Mouse (Mus musculus): ENCODE results near the gene Lrrc56.

Lrrc56 gene

GRCm38 (mm10) chr7:141193948-141194347 lies at the start of gene Lrrc56, which contains the start of gene Hras:
TSS of gene Lrrc56 (plus strand) at chr7:141194157.
TSS of gene Hras (minus strand) at chr7:141194005.
- peak; percentile 96 for DNase-seq (ENCODE audit: low read depth, low spot score)

GRCm38 (mm10) chr7:141144650-141145049 lies 49.3 kb upstream of the Lrrc56 start:
- DNase-seq (ENCODE audit: low read depth, low spot score), result no peak

- DNase-seq (ENCODE audit: low read depth, low spot score), result no peak
Observed at GRCm38 (mm10) chr7:141145403-141145802, 48.6 kb upstream of the Lrrc56 start.

- DNase-seq (ENCODE audit: low read depth, low spot score), result no peak
Observed at GRCm38 (mm10) chr7:141146043-141146595, 47.8 kb upstream of the Lrrc56 start.

GRCm38 (mm10) chr7:141147044-141147443 lies 46.9 kb upstream of the Lrrc56 start:
- no peak for DNase-seq (ENCODE audit: low read depth, low spot score)

GRCm38 (mm10) chr7:141148639-141149038 lies 45.3 kb upstream of the Lrrc56 start:
- no peak for DNase-seq (ENCODE audit: low read depth, low spot score)

- no peak for DNase-seq (ENCODE audit: low read depth, low spot score)
Observed at GRCm38 (mm10) chr7:141155362-141155761, 38.6 kb upstream of the Lrrc56 start.

GRCm38 (mm10) chr7:141164397-141164796 lies 29.6 kb upstream of the Lrrc56 start:
- no peak for DNase-seq (ENCODE audit: low read depth, low spot score)

- no peak for DNase-seq (ENCODE audit: low read depth, low spot score)
Observed at GRCm38 (mm10) chr7:141164850-141165249, 29.1 kb upstream of the Lrrc56 start.

- no peak for DNase-seq (ENCODE audit: low read depth, low spot score)
Observed at GRCm38 (mm10) chr7:141167901-141168517, 25.9 kb upstream of the Lrrc56 start.

GRCm38 (mm10) chr7:141168518-141168953 lies 25.4 kb upstream of the Lrrc56 start:
- peak; percentile 58 for DNase-seq (ENCODE audit: low read depth, low spot score)

GRCm38 (mm10) chr7:141169300-141169699 lies 24.7 kb upstream of the Lrrc56 start:
- DNase-seq (ENCODE audit: low read depth, low spot score), result no peak

- DNase-seq (ENCODE audit: low read depth, low spot score), result no peak
Observed at GRCm38 (mm10) chr7:141169866-141170265, 24.1 kb upstream of the Lrrc56 start.

GRCm38 (mm10) chr7:141172116-141173006 lies 21.6 kb upstream of the Lrrc56 start, which contains the start of gene Rnh1:
TSS of gene Rnh1 (minus strand) at chr7:141172857.
- DNase-seq (ENCODE audit: low read depth, low spot score), result peak; percentile 89

GRCm38 (mm10) chr7:141173323-141173850 lies 20.6 kb upstream of the Lrrc56 start:
- no peak for DNase-seq (ENCODE audit: low read depth, low spot score)

- no peak for DNase-seq (ENCODE audit: low read depth, low spot score)
Observed at GRCm38 (mm10) chr7:141175068-141175467, 18.9 kb upstream of the Lrrc56 start.

- DNase-seq (ENCODE audit: low read depth, low spot score), result peak; percentile 84
Observed at GRCm38 (mm10) chr7:141176173-141176572, 17.8 kb upstream of the Lrrc56 start.

- DNase-seq (ENCODE audit: low read depth, low spot score), result no peak
Observed at GRCm38 (mm10) chr7:141188194-141188593, 5.8 kb upstream of the Lrrc56 start.

- no peak for DNase-seq (ENCODE audit: low read depth, low spot score)
Observed at GRCm38 (mm10) chr7:141188733-141189132, 5.2 kb upstream of the Lrrc56 start.

GRCm38 (mm10) chr7:141190220-141190619 lies 3.7 kb upstream of the Lrrc56 start:
- no peak for DNase-seq (ENCODE audit: low read depth, low spot score)

- no peak for DNase-seq (ENCODE audit: low read depth, low spot score)
Observed at GRCm38 (mm10) chr7:141191036-141191435, 2.9 kb upstream of the Lrrc56 start.
